Mouse (Mus musculus) yolk sac, embryonic 10.5 days (tissue): ENCODE measurements around the gene Zmynd15.

Source experiments
- DNase-seq: peaks from one replicate; pipeline ENCODE4 v3.0.0-alpha.2; 2017; ENCODE audit warnings: low spot score

Zmynd15 gene

GRCm38 (mm10) chr11:70506385-70506784 is 47.2 kb downstream of the Zmynd15 start:
- peak; percentile 76 for DNase-seq

- DNase-seq = no peak
These were observed 47.8 kb downstream of the Zmynd15 start for GRCm38 (mm10) chr11:70506962-70507515.

GRCm38 (mm10) chr11:70509753-70510564 is 50.7 kb downstream of the Zmynd15 start:
- peak; percentile 77 for DNase-seq

DNA sequence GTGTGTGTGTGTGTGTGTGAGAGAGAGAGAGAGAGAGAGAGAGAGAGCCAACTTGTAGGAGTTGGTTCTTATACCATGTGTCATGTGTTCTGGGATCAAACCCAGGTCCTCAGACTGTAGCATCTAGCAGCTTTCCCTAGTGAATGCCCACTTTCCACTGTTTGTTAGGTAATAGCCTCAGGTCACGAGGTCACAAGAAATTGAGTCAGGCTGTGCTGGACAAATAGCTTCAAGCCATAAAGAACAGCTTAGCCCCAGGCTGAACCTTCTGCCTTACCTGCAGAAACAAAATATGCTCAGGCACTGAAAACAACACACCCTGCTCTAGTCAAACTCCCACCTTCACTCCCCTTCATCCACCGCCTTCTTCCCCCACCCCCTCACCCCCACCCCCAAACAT is 52.0 kb downstream of the Zmynd15 start:
- DNase-seq = peak; percentile 55

- no peak for DNase-seq
These were observed 52.6 kb downstream of the Zmynd15 start for GRCm38 (mm10) chr11:70511825-70512224.

DNA sequence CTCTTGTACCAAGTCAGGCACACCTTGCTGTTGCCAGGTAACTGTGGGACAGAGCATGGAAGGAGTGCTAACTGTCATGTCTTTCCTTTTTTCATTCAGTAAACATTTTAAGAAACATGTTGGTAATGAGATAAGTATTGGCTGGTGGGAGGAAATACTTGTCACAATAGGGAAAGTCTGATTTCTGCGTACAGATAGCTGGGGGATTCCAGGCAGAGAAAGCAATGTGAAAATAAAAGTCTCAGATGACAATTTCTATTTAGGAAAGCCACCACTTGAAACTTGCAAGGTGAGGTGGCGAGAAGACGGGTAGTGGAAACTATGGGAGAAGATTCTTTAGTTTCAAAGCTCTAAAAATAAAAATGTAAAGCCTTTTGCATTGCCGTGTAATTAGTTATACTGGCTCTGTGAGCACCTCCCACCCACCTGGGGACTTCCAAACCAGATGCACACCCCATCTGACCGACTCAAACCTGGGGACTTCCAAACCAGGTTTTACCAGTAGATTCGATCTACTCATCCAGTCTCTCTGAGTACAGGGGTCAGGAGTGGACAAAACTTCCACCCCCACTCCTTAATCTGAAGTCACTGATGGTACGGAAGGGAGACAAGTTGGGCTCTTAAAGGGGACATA is 53.6 kb downstream of the Zmynd15 start:
- no peak for DNase-seq

- DNase-seq = no peak
These were observed 54.3 kb downstream of the Zmynd15 start for GRCm38 (mm10) chr11:70513520-70513919.

- no peak for DNase-seq
These were observed 55.1 kb downstream of the Zmynd15 start, which contains the start of gene Vmo1 for GRCm38 (mm10) chr11:70514288-70514687. TSS of gene Vmo1 (minus strand) at chr11:70514616.
